Mouse (Mus musculus) brown adipose tissue, adult 24 weeks (tissue): Measurements from ENCODE around the gene Gps1. TPM values are rescaled to one million over a fixed set of nuclear protein-coding genes. Genes with fewer than 3 reads are reported as not detected.

Experiments
- H3K27ac ChIP-seq: fragments of 200-500 bp; replicated peaks from 2 replicates; pipeline ENCODE4 v1.5.1; 2012; ENCODE audit warnings: low read depth, mild to moderate bottlenecking, low read length
- H3K4me1 ChIP-seq: fragments of 200-500 bp; 2 replicates; pipeline ENCODE4 v1.6.1; 2012; ENCODE audit warnings: low read length, mixed read lengths; ENCODE audit not compliant: control insufficient read depth, insufficient read depth, insufficient read length
- H3K4me3 ChIP-seq: fragments of 200-500 bp; 2 replicates; pipeline ENCODE4 v1.5.1; 2012; ENCODE audit warnings: low read depth, mild to moderate bottlenecking, low read length, moderate library complexity; ENCODE audit not compliant: insufficient read depth
- polyA plus RNA-seq: library from polyadenylated mRNA; stranded (reverse); fragments of >200 nt; gene quantifications from 2 replicates; pipeline ENCODE4 v1.2.4, GENCODE M21; 2012; ENCODE audit not compliant: missing spikeins, insufficient read depth, insufficient read length

The Gps1 gene
- polyA plus RNA-seq, 1 experiment: 48.9 TPM

DNA sequence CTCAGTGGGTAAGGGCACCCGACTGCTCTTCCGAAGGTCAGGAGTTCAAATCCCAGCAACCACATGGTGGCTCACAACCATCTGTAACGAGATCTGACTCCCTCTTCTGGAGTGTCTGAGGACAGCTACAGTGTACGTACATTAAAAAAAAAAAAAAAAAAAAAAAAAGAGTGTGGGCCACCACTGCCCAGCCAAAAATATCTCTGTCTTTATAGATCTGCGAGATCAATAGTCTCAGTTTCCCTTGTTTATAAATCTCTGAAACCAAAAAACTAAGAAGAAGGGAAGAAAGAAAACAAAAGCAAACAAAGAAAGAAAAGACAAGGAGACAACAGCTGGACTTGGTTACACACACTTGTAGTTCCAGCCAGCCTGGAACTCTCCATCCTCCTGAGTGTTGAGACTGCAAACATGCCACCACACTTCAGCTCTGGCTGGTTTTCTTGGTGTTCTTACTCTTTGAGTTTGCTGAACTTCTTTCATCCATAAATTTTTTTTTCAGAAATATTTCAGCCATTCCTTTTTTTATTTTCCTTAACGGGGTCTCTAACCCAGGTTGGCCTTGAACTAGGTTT is 15.3 kb downstream of the Gps1 start:
- Histone ChIP-seq H3K4me1 (peaks cover 13% of the 10 kb centered on the region), H3K27ac (no peak overlapping the region), H3K4me3 (no peak overlapping the region)

DNA sequence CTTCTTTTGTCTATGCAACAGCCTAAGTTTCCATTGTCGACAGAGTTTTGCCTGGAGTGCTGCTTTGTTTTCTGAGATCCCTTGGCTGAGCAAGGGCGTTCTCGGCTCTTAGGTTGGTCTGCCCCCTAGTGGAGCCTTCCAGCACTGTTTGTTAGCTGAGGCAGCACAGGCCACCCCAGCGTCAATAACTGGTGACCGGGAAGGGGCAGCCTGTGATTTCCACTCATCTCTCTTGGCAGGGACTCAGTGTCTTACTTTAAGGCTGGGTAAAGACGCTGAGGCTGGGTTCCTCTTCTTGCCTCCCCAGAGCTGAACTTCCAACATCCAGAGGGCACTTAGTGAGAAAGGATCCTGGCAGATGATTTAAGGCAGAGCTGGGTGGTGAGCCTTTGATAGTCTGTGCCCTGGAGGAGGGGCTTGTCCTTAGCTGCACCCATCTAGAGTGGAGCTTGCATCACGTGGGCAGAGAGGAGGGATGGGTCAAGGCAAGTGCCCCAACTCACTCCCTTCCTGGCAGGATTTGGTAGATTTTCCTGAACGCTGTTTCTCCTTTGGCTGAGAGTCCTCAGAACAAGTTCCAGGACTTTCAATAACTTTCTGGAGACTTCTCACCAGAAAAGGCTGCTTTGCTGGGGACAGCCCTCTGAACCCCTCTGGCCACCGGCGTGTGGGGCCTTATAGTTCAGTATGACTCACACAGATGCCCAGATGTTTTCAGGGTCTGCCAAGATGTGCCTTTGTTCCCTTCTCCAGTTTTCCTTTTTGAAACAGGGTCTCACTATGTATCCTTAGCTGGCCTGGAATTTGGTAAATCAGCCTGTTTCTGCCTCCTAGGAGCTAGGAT is 16.2 kb downstream of the Gps1 start:
- H3K4me1 ChIP-seq: peaks cover 5% of the 10 kb centered on the region
- H3K27ac ChIP-seq: peak overlapping the region; percentile 75
- H3K4me3 ChIP-seq: peak overlapping the region; percentile 37; the same call in 1 of the 2 replicates

DNA sequence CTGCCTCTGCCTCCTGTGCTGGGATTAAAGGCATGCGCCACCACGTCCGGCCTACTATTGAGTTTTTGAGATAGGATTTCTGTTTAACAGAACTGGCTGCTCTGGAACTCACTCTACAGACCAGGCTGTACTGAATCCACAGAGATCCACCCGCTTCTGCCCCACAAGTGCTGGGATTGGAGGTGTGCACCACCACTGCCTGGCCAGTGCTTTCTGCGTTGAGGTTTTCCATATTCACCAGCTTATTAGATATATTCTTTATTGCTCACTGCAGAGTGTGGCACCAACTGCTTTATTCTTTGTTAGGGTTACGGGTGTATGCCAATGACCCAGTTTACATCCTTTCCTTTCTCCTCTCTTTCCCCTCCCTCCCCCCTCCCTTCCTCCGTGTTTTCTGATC is 20.2 kb downstream of the Gps1 start:
- H3K4me3 ChIP-seq: no peak overlapping the region
- H3K4me1 ChIP-seq: no peaks in the 10 kb centered on the region
- no peak overlapping the region for H3K27ac ChIP-seq

DNA sequence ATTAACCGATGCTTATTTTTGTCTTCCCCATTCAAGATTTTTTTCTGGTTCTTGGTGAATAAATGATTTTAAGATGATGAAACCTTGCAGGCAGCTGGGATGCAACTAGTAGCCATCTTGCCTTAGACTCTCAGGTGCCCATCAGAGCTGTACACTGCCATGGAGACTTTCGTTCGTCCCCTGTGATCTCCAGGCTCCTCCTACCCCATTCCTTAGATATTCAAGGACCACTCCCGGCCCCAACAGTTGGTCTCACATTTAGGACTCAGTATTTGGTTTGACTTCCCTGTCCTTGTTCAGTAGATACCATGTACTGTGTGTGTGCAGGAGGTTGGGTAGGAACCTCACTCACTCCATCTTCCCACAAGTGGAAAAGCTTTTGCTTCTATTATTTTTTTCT is 20.7 kb downstream of the Gps1 start:
- H3K27ac ChIP-seq: no peak overlapping the region
- H3K4me1 ChIP-seq: no peaks in the 10 kb centered on the region
- H3K4me3 ChIP-seq: no peak overlapping the region

DNA sequence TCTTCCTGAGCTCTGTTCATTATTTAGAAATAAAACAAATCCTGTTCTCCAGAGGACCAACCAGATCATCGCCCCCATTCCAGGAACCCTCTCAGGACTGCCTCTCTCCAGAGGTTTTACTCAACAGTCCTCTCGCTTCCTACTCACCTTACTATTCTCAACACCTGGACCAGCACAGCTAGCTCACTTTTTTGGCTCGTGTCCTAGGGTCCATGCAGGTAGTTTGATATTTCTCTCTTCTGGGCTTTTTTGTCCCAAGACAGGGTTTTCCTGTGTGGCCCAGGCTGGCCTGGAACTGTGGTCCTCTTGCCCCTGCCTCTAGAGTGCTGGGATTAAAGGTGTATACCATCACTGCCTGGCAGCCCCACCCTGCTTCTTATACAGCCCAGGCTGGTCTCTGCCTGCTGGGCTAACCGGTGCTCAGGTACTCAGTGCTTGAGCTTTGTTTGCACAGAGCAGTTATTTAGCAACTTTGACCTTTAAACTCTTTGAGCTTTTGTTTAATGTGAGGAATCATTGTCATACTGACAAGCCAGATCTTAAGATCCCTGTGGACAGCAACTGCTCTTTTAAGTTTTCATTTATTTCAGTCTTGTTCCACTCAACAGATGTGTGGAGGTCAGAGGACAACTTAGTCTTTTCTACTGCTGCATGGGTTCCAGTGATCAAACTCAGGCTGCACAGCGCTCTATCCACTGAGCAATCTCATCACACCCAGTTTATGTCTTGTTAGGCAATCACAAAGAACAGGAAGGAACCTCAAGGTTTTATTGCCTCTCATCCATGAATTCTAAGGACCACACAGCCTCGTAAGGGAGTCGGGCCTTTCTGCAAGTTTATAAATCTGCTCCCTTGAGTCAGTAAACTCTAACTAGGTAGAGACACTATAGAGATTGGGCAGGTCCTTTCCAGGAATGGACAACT is 21.6 kb downstream of the Gps1 start:
- H3K27ac ChIP-seq: no peak overlapping the region

DNA sequence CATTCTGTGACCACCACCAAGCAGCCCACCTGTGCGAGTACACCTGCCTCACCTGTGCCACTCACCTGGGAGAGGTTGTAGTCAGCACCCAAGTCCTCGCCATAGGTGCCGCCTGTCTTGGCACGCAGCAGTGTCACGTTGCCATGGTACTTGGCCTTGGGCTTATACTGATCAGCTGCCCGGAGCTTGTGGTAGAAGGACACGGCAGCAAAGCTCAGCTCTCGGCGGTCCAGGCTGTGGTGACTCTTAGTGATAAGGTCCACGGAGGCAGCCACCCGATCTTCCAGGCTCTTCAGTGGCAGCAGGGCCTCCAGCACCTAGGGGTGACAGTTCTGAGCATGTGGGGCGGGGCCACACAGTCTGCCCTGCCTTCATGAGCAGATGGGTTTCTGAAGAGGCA is 23.9 kb downstream of the Gps1 start:
- no peak overlapping the region for H3K27ac ChIP-seq
- H3K4me1 ChIP-seq: no peaks in the 10 kb centered on the region
- no peak overlapping the region for H3K4me3 ChIP-seq

More for the DNA sequence above, 21.6 kb downstream of the Gps1 start:
- no peaks in the 10 kb centered on the region for H3K4me1 ChIP-seq
- no peak overlapping the region for H3K4me3 ChIP-seq

DNA sequence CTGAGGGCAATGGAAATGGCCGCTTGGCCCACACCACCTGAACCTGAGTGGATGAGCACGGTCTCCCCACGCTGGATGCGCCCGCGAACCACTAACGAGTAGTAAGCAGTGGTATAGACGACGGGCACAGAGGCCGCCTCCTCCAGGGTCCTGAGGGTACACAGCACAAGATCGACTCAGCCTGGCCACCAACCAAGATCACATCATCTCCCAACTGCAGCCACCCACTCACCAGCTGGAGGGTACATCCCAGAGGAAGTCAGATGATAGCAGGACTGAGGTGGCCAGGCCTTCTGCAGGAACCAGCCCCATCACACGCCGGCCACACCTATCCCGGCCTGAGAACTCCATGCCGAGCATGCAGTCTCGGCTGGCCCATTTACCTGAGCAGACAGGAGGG is 28.0 kb downstream of the Gps1 start:
- no peaks in the 10 kb centered on the region for H3K4me1 ChIP-seq
- no peak overlapping the region for H3K4me3 ChIP-seq

DNA sequence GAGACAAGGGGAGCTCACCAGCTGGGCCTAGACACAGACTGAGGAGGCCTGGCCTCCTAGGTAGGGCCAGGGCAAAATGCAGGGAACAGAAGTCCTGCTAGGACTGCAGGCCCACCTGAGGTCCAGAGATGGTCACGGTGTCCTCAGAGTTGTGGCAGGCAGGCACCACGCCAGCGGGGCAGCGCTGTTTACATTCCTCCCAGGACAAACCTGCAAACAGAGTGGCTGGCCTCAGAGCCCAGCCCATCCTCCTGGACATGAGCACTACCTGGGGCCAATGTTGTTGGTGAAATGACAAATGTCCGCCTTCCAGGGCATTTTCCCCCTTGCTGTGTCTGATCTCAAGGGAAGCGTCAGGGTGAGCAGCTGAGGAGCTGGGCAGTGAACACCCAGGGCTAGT is 33.3 kb downstream of the Gps1 start:
- Histone ChIP-seq H3K4me1 (peaks cover 3% of the 10 kb centered on the region; the same call in 1 of the 2 replicates), H3K27ac (no peak overlapping the region), H3K4me3 (no peak overlapping the region)

More for the DNA sequence above, 28.0 kb downstream of the Gps1 start:
- no peak overlapping the region for H3K27ac ChIP-seq

DNA sequence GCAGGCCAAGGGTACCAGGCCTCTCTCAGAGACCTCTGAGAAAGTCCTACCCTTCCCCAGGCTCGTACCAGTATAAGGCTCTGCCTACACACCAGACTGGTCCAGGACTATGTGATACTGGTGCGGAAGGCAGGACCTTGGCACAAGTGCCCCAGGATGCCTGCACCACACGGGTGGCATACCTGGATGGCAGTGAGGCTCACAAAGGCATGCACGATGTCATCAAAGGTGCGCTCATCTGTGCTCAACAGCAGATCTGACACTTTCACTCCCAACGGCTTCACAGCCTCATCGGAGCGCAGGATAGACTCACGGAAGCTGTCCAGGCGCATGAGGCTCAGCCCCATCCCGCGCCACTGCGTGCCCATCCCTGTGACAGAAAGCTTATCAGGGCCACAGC is 34.2 kb downstream of the Gps1 start:
- peaks cover 3% of the 10 kb centered on the region for H3K4me1 ChIP-seq
- no peak overlapping the region for H3K27ac ChIP-seq
- no peak overlapping the region for H3K4me3 ChIP-seq

DNA sequence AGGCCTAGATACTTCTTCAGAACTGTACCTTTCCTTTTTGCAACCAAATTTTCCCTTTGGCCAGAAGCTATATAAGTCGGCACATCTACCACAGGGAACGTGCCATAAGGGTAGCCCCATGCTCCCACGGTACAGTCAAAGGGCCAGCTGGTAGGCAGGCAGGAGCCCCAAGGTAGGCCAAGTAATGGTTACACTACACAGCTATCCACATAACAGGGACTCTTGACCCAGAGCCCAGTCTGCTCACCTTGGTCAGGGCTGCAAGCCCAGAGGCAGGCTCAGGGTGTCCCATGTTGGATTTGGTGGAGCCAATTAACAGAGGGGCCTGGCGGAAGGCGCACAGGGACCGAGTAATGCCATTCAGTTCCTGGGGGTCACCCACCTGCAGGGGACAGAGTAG is 35.5 kb downstream of the Gps1 start:
- H3K4me3 ChIP-seq: no peak overlapping the region
- H3K4me1 ChIP-seq: peaks cover 3% of the 10 kb centered on the region

DNA sequence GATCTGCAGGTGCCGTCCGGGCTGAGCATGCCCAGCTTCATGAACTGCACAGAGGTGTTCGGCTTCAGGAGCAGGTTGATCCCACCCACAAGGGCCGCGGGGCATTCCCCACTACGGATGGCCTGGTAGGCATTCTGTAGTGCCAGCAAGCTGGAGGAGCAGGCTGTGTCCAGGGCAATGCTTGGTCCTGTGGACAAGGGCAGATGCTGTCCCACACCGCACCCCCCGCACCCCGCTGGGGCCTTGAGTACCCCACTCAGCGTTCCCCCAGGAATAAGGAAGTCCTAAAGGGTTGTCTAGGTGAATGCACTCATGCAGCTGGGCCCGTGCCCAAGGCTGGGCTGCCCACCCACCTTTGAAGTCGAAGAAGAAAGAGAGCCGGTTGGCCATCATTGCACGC is 36.5 kb downstream of the Gps1 start:
- Histone ChIP-seq H3K27ac (no peak overlapping the region), H3K4me1 (peaks cover 5% of the 10 kb centered on the region), H3K4me3 (peak overlapping the region; percentile 12; the same call in 1 of the 2 replicates)

More for the DNA sequence above, 35.5 kb downstream of the Gps1 start:
- H3K27ac ChIP-seq: no peak overlapping the region

DNA sequence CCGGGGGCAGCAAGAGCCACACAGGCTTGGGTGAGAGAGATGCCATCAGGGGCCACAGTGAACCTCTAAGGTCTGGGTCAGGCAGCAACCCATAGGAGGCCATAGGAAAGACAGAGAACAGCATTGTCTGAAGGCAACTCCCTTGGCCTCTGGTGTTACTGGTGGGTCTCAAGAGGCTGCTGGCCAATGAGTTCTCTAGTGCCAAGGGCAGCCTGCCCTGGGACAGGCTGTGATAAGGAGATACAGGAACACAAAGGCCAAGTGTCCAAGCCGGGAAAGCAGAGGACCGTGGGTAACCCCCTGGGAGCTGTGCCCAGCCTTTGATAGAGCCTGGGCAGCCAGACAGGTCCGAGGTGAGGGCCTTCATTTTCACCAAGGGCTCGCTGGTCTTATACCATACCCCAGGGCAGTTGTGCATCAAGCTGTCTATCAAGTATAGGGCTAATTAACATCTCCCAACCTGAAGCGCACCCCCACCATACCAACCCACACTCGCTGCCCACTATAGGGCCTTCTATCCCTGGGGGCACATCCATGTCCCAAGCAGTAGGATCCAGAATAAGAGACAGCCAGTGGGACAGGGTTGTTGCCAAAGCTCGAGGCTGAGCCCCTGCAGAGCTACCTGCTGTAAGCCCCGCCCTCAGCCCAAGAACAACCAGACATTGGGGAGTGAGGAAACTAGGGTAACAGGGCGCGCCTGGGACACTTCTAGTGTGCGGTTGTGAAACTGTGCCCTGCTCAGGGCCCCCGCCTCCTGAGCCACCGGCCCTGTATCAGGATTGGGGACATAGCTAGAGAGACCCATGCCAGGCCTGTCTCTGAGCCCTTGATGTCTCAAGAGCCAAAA is 37.2 kb downstream of the Gps1 start:
- peak overlapping the region; percentile 78 for H3K4me3 ChIP-seq
- peaks cover 5% of the 10 kb centered on the region for H3K4me1 ChIP-seq
- H3K27ac ChIP-seq: no peak overlapping the region

DNA sequence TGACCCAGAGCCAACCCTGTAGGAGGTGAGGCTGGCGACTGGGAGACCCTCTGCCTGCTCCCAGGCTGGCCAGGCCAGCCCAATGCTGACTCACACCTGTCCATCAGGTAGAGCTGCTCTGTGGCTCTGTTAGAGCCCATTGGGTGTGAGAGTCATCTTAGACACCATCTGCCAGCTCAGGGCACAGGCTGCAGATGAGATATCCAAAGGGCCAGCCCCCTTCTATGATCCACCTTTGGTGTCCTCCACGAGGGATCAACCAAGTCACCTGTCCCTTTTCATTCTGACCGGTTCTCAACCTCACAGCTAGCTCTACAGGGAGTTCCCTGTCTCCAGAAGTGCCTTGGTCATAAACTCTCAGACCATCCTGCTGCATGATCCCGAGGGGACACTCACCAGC is 38.2 kb downstream of the Gps1 start:
- Histone ChIP-seq H3K4me3 (peak overlapping the region; percentile 78), H3K4me1 (peaks cover 5% of the 10 kb centered on the region), H3K27ac (no peak overlapping the region)

DNA sequence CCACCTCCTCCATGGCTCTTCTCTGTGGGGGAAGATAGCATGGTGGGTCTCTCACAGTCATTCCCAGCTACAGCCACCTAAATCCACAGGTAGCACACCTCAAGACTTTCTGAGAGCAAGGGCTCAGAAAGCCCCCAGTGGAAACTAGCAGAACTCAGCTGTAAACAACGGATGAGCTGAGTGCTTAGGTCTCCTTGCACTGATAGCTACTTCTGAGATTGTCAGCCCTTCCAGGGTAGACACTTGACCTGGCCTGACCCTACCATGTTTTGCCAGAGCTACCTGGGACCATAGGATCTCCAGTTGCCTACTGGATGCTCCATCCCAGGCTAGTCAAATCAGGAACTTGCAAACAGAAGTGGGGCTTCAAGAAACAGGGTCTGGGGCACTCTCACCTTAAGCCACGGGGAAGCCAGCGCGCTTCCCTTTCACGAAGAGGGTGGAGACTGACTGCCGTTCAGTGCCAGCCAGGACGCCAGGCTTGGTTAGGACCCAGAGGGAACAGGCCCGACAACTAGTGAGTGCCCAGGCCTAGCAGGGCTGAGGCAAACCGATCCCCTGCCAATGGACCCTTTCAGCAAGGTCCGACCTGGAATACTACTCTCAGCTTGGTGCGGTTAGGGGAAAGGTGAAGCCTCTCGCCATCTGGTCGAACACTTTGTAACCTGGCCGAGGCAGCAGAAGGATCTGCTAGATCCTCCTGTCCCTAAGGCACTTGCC is 38.9 kb downstream of the Gps1 start:
- Histone ChIP-seq H3K4me1 (peaks cover 5% of the 10 kb centered on the region), H3K4me3 (peak overlapping the region; percentile 78), H3K27ac (peak overlapping the region; percentile 11)
